Mouse (Mus musculus) liver, embryonic 14.5 days (tissue): ENCODE measurements at regions not wholly inside any gene's neighbourhood (a gene's known extent, or its start where the extent isn't known, plus 50 kb on each side); places are given as distances from the start of the nearest gene placed in this dataset.

ENCODE experiments used
- ATAC-seq: fragments of 200-750 bp; cut with Nextera tagmentation; 2 replicates; pipeline ENCODE4 v1.8.0; 2017; ENCODE audit warnings: moderate number of reproducible peaks, mild to moderate bottlenecking, moderate library complexity; ENCODE audit not compliant: insufficient read depth
- DNase-seq, 3 experiments: peaks; one replicate each; pipeline ENCODE4 v3.0.0-alpha.2; 2012 to 2013; ENCODE audit warnings: low read depth in 3 of 3, low spot score in 3 of 3
- H3K27ac ChIP-seq: fragments of 300-500 bp; sonication (generic); 2 replicates; pipeline ENCODE4 v1.5.1; 2014; ENCODE audit warnings: moderate library complexity, mild to moderate bottlenecking, control low read depth, inconsistent platforms
- H3K27me3 ChIP-seq: fragments of 300-500 bp; sonication (generic); 2 replicates; pipeline ENCODE4 v1.6.1; 2014; ENCODE audit warnings: mild to moderate bottlenecking, low read length, moderate library complexity; ENCODE audit not compliant: control insufficient read depth, insufficient read depth
- H3K36me3 ChIP-seq: fragments of 300-500 bp; sonication (generic); replicated peaks from 2 replicates; pipeline ENCODE4 v1.6.1; 2014; ENCODE audit warnings: low read depth; ENCODE audit not compliant: control insufficient read depth, insufficient read depth
- H3K4me1 ChIP-seq, 2 experiments: fragments of 200-500 bp in 1 of 2; fragments of 300-500 bp in 1 of 2; sonication (generic) in 1 of 2; replicated peaks; 2 replicates each; pipeline ENCODE4 v1.6.1; 2012 to 2014; ENCODE audit warnings: antibody characterized with exemption in 1 of 2, inconsistent platforms in 1 of 2, low read length in 1 of 2; ENCODE audit not compliant: control insufficient read depth in 2 of 2, insufficient read depth in 2 of 2
- H3K4me2 ChIP-seq: fragments of 300-500 bp; sonication (generic); 2 replicates; pipeline ENCODE4 v1.6.1; 2014; ENCODE audit warnings: low read depth, mild to moderate bottlenecking, control low read depth, moderate library complexity
- H3K4me3 ChIP-seq, 2 experiments: fragments of 200-500 bp in 1 of 2; fragments of 300-500 bp in 1 of 2; sonication (generic) in 1 of 2; 2 replicates each; pipeline ENCODE4 v1.5.1; 2012 to 2014; ENCODE audit warnings: low read depth in 2 of 2, low read length in 2 of 2, mild to moderate bottlenecking in 2 of 2, control low read depth in 1 of 2, inconsistent platforms in 1 of 2, moderate library complexity in 1 of 2; ENCODE audit not compliant: insufficient read depth in 1 of 2
- H3K9ac ChIP-seq: fragments of 300-500 bp; sonication (generic); replicated peaks from 2 replicates; pipeline ENCODE4 v1.6.1; 2014; ENCODE audit warnings: mild to moderate bottlenecking, control low read depth, moderate library complexity
- H3K9me3 ChIP-seq: fragments of 300-500 bp; sonication (generic); 2 replicates; pipeline ENCODE4 v1.6.1; 2016; ENCODE audit warnings: low read length, mixed read lengths; ENCODE audit not compliant: control insufficient read depth
- CTCF ChIP-seq: IDR thresholded peaks from 2 replicates; pipeline ENCODE4 v1.5.1; 2016; ENCODE audit warnings: antibody characterized with exemption, low read depth, control low read depth
- EP300 ChIP-seq: IDR thresholded peaks from 2 replicates; pipeline ENCODE4 v1.6.1; 2016; ENCODE audit warnings: antibody characterized with exemption, low read depth
- WGBS: fragments of 180-500 bp; shearing (Covaris S2); extraction: QIAGEN DNeasy Blood & Tissue Kit; methylation state at CpG from one replicate; pipeline ENCODE4 v1.1.7; 2014; ENCODE audit not compliant: insufficient replicate concordance; 5-methylcytosine and 5-hydroxymethylcytosine counted together

DNA sequence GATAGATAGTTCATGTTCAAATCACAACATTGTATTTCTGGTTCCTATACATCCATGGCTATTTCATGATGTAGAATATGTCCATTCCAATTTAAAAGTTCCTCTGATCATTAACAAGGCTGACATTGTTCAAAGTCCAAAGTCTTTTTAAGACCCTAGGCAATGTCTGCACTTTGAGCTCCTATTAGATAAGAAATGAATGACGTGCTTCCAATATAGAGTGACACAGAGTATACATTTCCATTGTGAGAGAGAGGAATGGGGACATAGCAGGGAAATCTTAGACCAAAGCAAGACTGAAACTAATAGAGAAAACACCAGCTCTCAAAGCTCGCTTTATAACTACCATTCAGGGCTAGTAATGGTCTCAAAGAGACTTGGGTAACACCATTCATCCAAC is 153.5 kb downstream of the Mex3b start:
- H3K9ac ChIP-seq, result no peak overlapping the region
- ATAC-seq (no peak), DNase-seq (no peak)
- H3K27ac ChIP-seq, result no peak overlapping the region
- no peak overlapping the region for H3K4me3 ChIP-seq
- no peak for TF ChIP-seq CTCF
- no peak for TF ChIP-seq EP300
- H3K4me2 ChIP-seq, result no peak overlapping the region
- H3K36me3 ChIP-seq, result no peaks in the 10 kb centered on the region
- no peaks in the 10 kb centered on the region for H3K4me1 ChIP-seq
- 66% methylated on average over 2 of the region's 2 CpGs for WGBS
- H3K27me3 ChIP-seq, result no peaks in the 10 kb centered on the region
- H3K9me3 ChIP-seq, result no peaks in the 10 kb centered on the region

GRCm38 (mm10) chr7:83023990-83024389 is 156.9 kb downstream of the Mex3b start:
- H3K9ac ChIP-seq, result no peak overlapping the region
- no peaks in the 10 kb centered on the region for H3K27me3 ChIP-seq
- no peaks in the 10 kb centered on the region for H3K36me3 ChIP-seq
- H3K9me3 ChIP-seq, result no peaks in the 10 kb centered on the region
- ATAC-seq (no peak), DNase-seq (no peak)
- 58% methylated on average over 1 of the region's 1 CpGs for WGBS
- TF ChIP-seq EP300 (no peak), CTCF (no peak)
- H3K4me3 ChIP-seq, result no peak overlapping the region
- no peaks in the 10 kb centered on the region for H3K4me1 ChIP-seq
- H3K27ac ChIP-seq, result no peak overlapping the region
- no peak overlapping the region for H3K4me2 ChIP-seq

DNA sequence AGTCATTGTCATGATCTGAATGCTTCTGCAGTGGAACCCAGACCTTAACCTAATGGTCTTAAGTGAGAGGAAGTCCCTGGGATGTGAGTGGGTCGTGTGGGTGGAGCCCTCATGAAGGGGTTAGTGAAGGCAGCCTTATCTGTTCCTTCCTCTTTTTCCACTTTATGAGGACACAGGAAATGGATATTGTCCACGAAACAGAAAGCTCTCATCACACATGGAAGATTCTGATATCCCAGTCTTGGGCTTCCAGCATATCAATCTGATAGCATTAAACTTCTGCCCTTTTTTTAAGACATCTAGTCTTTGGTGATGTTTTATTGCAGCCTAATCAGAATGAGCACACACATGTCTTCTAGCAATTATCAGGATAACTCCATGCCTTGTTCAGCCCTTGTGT is 164.0 kb downstream of the Mex3b start:
- H3K36me3 ChIP-seq, result no peaks in the 10 kb centered on the region
- WGBS, result 2% methylated on average over 2 of the region's 2 CpGs
- TF ChIP-seq CTCF, result no peak
- no peak for TF ChIP-seq EP300

DNA sequence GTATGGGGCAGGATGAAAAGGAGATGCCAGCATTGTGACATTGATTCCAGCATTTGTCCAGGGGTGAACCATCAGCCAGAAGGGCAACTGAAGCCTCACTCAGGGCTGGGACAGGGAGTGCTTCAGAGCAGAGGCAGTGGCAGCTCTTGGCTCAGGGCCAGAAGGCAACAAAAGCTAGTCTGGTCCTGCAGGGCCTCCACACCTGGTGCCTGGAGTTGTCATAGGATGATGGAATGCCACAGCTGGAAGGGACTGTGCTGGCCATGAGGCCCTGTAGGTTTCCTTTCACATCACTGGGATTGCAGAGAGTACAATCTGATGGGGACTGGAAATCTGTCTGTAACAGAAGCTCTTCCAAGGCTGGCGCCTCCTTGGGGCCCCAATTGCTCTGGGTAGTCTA is 164.9 kb downstream of the Mex3b start:
- H3K4me3 ChIP-seq, result no peak overlapping the region
- H3K4me2 ChIP-seq, result no peak overlapping the region
- TF ChIP-seq EP300 (no peak), CTCF (no peak)
- ATAC-seq (no peak), DNase-seq (no peak)
- no peaks in the 10 kb centered on the region for H3K27me3 ChIP-seq
- no peaks in the 10 kb centered on the region for H3K36me3 ChIP-seq
- WGBS, result 65% methylated on average over 1 of the region's 1 CpGs
- no peaks in the 10 kb centered on the region for H3K9me3 ChIP-seq
- no peaks in the 10 kb centered on the region for H3K4me1 ChIP-seq
- H3K9ac ChIP-seq, result no peak overlapping the region
- H3K27ac ChIP-seq, result no peak overlapping the region

More for the DNA sequence above, 164.0 kb downstream of the Mex3b start:
- Histone ChIP-seq H3K4me1 (no peaks in the 10 kb centered on the region), H3K4me2 (no peak overlapping the region), H3K9ac (no peak overlapping the region), H3K4me3 (no peak overlapping the region), H3K9me3 (no peaks in the 10 kb centered on the region), H3K27ac (no peak overlapping the region), H3K27me3 (no peaks in the 10 kb centered on the region)
- ATAC-seq, result no peak
- no peak for DNase-seq

GRCm38 (mm10) chr7:83032924-83033323 is 165.8 kb downstream of the Mex3b start:
- Histone ChIP-seq H3K4me2 (no peak overlapping the region), H3K9ac (no peak overlapping the region), H3K27me3 (no peaks in the 10 kb centered on the region), H3K4me3 (no peak overlapping the region), H3K9me3 (no peaks in the 10 kb centered on the region), H3K27ac (no peak overlapping the region), H3K36me3 (no peaks in the 10 kb centered on the region), H3K4me1 (no peaks in the 10 kb centered on the region)
- no peak for ATAC-seq
- TF ChIP-seq EP300 (no peak), CTCF (no peak)
- no peak for DNase-seq
- 75% methylated on average over 2 of the region's 2 CpGs for WGBS

- no peak overlapping the region for H3K9ac ChIP-seq
- no peak overlapping the region for H3K4me3 ChIP-seq
- no peak for TF ChIP-seq EP300
- no peak for TF ChIP-seq CTCF
- ATAC-seq (no peak), DNase-seq (no peak)
- no peaks in the 10 kb centered on the region for H3K4me1 ChIP-seq
- H3K27ac ChIP-seq, result no peak overlapping the region
- no peaks in the 10 kb centered on the region for H3K36me3 ChIP-seq
- WGBS, result 46% methylated on average over 3 of the region's 3 CpGs
- H3K9me3 ChIP-seq, result no peaks in the 10 kb centered on the region
- H3K4me2 ChIP-seq, result no peak overlapping the region
- no peaks in the 10 kb centered on the region for H3K27me3 ChIP-seq
These were observed 168.1 kb downstream of the Mex3b start for GRCm38 (mm10) chr7:83035190-83035589.
